Mouse (Mus musculus) hindbrain, embryonic 12.5 days (tissue): Measurements from ENCODE around the gene Inpp5d. TPM values are rescaled to one million over a fixed set of nuclear protein-coding genes. Genes with fewer than 3 reads are reported as not detected.

Experiments used
- ATAC-seq: fragments of 200-750 bp; cut with Nextera tagmentation; 2 replicates; pipeline ENCODE4 v1.8.0; 2017; ENCODE audit warnings: moderate TSS enrichment; ENCODE audit not compliant: low FRiP score
- H3K27ac ChIP-seq: fragments of 300-500 bp; sonication (generic); 2 replicates; pipeline ENCODE4 v1.5.1; 2016; ENCODE audit warnings: mild to moderate bottlenecking
- H3K27me3 ChIP-seq: fragments of 300-500 bp; sonication (generic); 2 replicates; pipeline ENCODE4 v1.6.1; 2016; ENCODE audit warnings: mild to moderate bottlenecking
- H3K36me3 ChIP-seq: fragments of 300-500 bp; sonication (generic); 2 replicates; pipeline ENCODE4 v1.6.1; 2016; ENCODE audit warnings: mild to moderate bottlenecking
- H3K4me1 ChIP-seq: fragments of 300-500 bp; sonication (generic); 2 replicates; pipeline ENCODE4 v1.6.1; 2016
- H3K4me2 ChIP-seq: fragments of 300-500 bp; sonication (generic); replicated peaks from 2 replicates; pipeline ENCODE4 v1.6.1; 2016; ENCODE audit warnings: mild to moderate bottlenecking
- H3K4me3 ChIP-seq: fragments of 300-500 bp; sonication (generic); 2 replicates; pipeline ENCODE4 v1.5.1; 2016; ENCODE audit warnings: mild to moderate bottlenecking
- H3K9ac ChIP-seq: fragments of 300-500 bp; sonication (generic); 2 replicates; pipeline ENCODE4 v1.6.1; 2016; ENCODE audit warnings: mild to moderate bottlenecking, moderate library complexity
- H3K9me3 ChIP-seq: fragments of 300-500 bp; sonication (generic); replicated peaks from 2 replicates; pipeline ENCODE4 v1.6.1; 2016; ENCODE audit warnings: mild to moderate bottlenecking
- WGBS: fragments of 180-500 bp; shearing (Covaris S2); methylation state at CpG from one replicate; pipeline ENCODE4 v1.1.7; 2016; 5-methylcytosine and 5-hydroxymethylcytosine counted together
- polyA plus RNA-seq: library from polyadenylated mRNA; unstranded; fragments of >200 nt; fragmentation: Nextera tagmentation; extraction: Ambion mirVana; gene quantifications from 2 replicates; pipeline ENCODE4 v1.2.1, GENCODE M21; 2016

Inpp5d gene
- polyA plus RNA-seq, 1 experiment from 2014 or later, result 5.5 TPM

- Histone ChIP-seq H3K9me3 (no peaks in the 10 kb centered on the region), H3K9ac (no peak overlapping the region), H3K27ac (no peak overlapping the region), H3K4me3 (no peak overlapping the region), H3K4me1 (no peaks in the 10 kb centered on the region), H3K27me3 (peaks cover 2% of the 10 kb centered on the region; the same call in 1 of the 2 replicates), H3K4me2 (no peak overlapping the region), H3K36me3 (no peaks in the 10 kb centered on the region)
- WGBS, result 83% methylated on average over 5 of the region's 5 CpGs
- no peak for ATAC-seq
Measured at GRCm38 (mm10) chr1:87603389-87603788, 16.7 kb upstream of the Inpp5d start.

GRCm38 (mm10) chr1:87605296-87605695 is 14.8 kb upstream of the Inpp5d start:
- no peaks in the 10 kb centered on the region for H3K36me3 ChIP-seq
- H3K4me2 ChIP-seq, result no peak overlapping the region
- no peak overlapping the region for H3K9ac ChIP-seq
- WGBS, result 89% methylated on average over 2 of the region's 2 CpGs
- H3K4me1 ChIP-seq, result no peaks in the 10 kb centered on the region
- no peak overlapping the region for H3K4me3 ChIP-seq
- H3K9me3 ChIP-seq, result no peaks in the 10 kb centered on the region
- peaks cover 2% of the 10 kb centered on the region; the same call in 1 of the 2 replicates for H3K27me3 ChIP-seq
- H3K27ac ChIP-seq, result no peak overlapping the region
- no peak for ATAC-seq

GRCm38 (mm10) chr1:87607385-87608091 is 12.6 kb upstream of the Inpp5d start:
- H3K36me3 ChIP-seq, result no peaks in the 10 kb centered on the region
- no peak overlapping the region for H3K9ac ChIP-seq
- H3K4me2 ChIP-seq, result no peak overlapping the region
- no peaks in the 10 kb centered on the region for H3K4me1 ChIP-seq
- no peak for ATAC-seq
- H3K9me3 ChIP-seq, result no peaks in the 10 kb centered on the region
- H3K27ac ChIP-seq, result no peak overlapping the region
- WGBS, result 84% methylated on average over 21 of the region's 21 CpGs
- peaks cover 2% of the 10 kb centered on the region; the same call in 1 of the 2 replicates for H3K27me3 ChIP-seq
- no peak overlapping the region for H3K4me3 ChIP-seq

- H3K4me2 ChIP-seq, result no peak overlapping the region
- WGBS, result 25% methylated on average over 7 of the region's 7 CpGs
- H3K9me3 ChIP-seq, result no peaks in the 10 kb centered on the region
- no peak for ATAC-seq
- no peak overlapping the region for H3K4me3 ChIP-seq
- H3K27me3 ChIP-seq, result peaks cover 2% of the 10 kb centered on the region; the same call in 1 of the 2 replicates
- H3K4me1 ChIP-seq, result no peaks in the 10 kb centered on the region
- no peak overlapping the region for H3K27ac ChIP-seq
- no peaks in the 10 kb centered on the region for H3K36me3 ChIP-seq
- H3K9ac ChIP-seq, result no peak overlapping the region
Measured at GRCm38 (mm10) chr1:87608416-87609046, 11.6 kb upstream of the Inpp5d start.

DNA sequence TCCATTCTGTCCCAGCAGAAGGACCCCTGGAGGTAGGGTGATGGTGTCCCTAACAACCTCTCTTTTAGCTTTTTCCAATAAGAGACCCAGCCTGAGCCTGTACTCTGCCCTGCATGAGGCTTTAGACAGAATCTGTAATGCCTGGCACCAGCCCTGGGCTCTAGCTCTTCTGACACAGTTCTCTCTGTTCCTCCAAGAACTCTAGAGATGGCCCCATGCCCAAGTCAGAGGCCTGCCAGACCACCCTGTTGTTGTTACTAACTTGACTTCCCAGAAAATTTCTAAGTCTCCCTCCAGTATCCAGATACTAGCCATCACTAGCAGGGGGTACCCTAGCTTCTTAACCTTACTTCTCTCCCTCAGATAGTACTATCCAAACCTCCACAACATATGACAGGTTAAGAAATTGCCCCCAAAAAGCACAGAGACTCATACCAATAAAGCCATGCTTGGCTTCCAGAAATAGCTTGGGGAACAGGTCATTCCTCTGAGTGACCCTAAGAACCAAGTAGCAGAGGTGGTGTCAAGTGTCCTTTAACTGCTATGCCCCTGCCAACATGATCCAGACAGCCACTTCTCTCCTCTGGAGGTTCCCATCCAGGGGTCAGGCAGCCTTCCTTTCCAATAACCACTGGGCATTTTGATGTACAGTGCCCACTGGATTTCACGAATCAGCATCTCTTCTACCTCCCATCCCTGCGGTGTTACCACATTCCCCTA is 5.4 kb upstream of the Inpp5d start:
- no peak overlapping the region for H3K4me2 ChIP-seq
- no peak overlapping the region for H3K9ac ChIP-seq
- H3K4me1 ChIP-seq, result no peaks in the 10 kb centered on the region
- WGBS, result 86% methylated on average over 2 of the region's 2 CpGs
- no peak overlapping the region for H3K4me3 ChIP-seq
- no peaks in the 10 kb centered on the region for H3K36me3 ChIP-seq
- ATAC-seq, result no peak
- no peak overlapping the region for H3K27ac ChIP-seq
- H3K27me3 ChIP-seq, result no peaks in the 10 kb centered on the region
- H3K9me3 ChIP-seq, result no peaks in the 10 kb centered on the region

- H3K4me3 ChIP-seq, result no peak overlapping the region
- 77% methylated on average over 6 of the region's 6 CpGs for WGBS
Measured at GRCm38 (mm10) chr1:87620693-87621092, 581 bp downstream of the Inpp5d start.

DNA sequence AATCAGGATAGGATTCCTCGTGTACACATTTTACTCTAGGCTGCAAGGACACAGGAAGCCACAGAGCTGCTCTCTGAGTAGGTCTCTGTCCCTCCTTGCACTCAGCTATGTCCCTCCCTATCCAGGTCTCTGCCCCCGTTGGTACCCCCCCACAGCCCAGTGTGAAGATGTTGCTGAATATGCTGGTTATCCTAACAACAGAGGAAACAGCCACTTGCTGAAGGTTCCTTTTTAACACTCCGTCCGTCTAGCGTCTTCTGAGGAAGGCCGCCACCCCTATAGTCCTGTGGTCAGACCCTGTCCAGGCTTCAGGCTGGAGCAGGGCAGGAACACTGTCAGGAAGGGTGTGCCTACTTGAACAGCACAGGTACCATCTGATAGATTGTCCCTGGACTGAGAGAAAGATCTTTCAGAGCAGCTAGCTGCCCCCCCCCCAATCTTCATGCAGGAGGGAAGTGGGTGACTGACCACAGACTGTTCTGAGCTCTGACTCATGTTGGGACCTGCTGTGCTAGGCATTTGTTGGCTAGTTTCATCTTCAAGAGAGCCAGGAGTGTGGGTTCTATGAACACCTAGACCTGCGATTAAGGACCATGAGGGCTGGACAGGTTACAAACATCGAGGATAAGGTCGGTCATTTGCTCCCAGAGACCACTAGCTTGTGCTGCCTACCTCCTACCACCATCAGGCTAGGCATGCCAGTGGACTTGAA is 1.2 kb downstream of the Inpp5d start:
- H3K36me3 ChIP-seq, result no peaks in the 10 kb centered on the region
- no peak for ATAC-seq
- H3K4me3 ChIP-seq, result no peak overlapping the region
- H3K27me3 ChIP-seq, result no peaks in the 10 kb centered on the region
- no peaks in the 10 kb centered on the region; the same call in 1 of the 2 replicates for H3K4me1 ChIP-seq
- H3K9ac ChIP-seq, result no peak overlapping the region
- no peaks in the 10 kb centered on the region for H3K9me3 ChIP-seq
- H3K27ac ChIP-seq, result no peak overlapping the region
- WGBS, result 82% methylated on average over 9 of the region's 9 CpGs
- H3K4me2 ChIP-seq, result no peak overlapping the region

More at GRCm38 (mm10) chr1:87620693-87621092, 581 bp downstream of the Inpp5d start:
- H3K27ac ChIP-seq, result no peak overlapping the region
- H3K27me3 ChIP-seq, result no peaks in the 10 kb centered on the region
- no peaks in the 10 kb centered on the region for H3K9me3 ChIP-seq
- no peak for ATAC-seq
- no peaks in the 10 kb centered on the region; the same call in 1 of the 2 replicates for H3K4me1 ChIP-seq
- H3K36me3 ChIP-seq, result no peaks in the 10 kb centered on the region
- no peak overlapping the region for H3K4me2 ChIP-seq
- no peak overlapping the region for H3K9ac ChIP-seq

DNA sequence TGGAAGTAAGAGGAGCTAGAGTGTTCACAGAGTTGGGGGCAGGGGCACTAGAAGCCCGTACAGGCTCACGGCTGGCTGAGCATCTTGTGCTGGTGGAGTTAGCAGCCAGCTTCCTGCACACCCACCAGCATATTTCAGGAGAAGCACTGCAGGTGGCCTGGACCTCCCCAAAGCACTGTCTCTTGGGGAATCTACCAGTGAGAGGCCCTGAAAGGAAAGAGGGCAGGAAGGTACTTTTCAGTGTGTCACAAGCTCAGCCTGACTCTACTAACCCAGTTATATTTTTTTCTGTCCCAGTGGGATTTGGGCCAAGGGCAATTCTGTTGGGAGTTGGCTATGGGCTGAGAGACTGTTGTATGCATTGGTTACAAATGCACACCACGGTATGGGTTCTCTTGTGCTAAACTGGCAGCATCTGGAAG is 1.8 kb downstream of the Inpp5d start:
- ATAC-seq, result no peak
- H3K9ac ChIP-seq, result no peak overlapping the region
- WGBS, result 69% methylated on average over 3 of the region's 3 CpGs
- H3K27me3 ChIP-seq, result no peaks in the 10 kb centered on the region
- H3K4me1 ChIP-seq, result no peaks in the 10 kb centered on the region; the same call in 1 of the 2 replicates
- H3K4me3 ChIP-seq, result no peak overlapping the region
- no peaks in the 10 kb centered on the region for H3K36me3 ChIP-seq
- H3K4me2 ChIP-seq, result no peak overlapping the region
- no peak overlapping the region for H3K27ac ChIP-seq
- no peaks in the 10 kb centered on the region for H3K9me3 ChIP-seq

DNA sequence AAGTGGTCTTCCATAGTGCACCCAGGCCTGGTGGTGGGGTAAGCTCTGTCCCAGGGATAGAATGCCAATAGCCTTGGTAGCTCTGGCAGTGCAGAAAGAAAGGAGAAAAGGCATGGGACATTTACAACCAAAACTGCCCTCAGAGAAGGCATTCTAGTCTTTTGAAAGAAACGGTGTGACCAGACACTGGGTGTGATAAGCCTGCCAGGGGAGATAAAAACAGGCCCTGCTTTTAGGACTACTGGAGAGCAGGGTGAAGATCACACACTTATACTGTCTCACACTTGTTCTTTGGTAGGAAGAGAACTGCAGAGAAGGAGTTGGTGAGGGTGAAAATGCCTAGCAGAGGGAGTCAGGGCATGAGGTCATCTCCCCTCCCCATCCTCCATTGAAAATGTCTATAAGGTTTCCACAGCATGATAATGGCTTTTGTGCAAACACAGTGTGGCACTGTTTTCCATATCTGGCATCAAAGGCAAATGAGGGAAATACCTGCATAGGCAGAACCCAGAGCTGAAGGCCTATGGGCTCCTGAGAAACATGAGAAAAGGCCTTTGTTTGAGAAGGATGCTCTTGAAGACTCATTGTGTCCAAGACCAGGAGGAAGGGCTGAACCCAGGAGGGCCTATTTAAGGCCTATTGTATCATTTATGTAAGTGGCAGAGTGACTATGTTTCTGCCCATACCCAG is 4.0 kb downstream of the Inpp5d start:
- Histone ChIP-seq H3K9ac (no peak overlapping the region), H3K27me3 (no peaks in the 10 kb centered on the region), H3K4me2 (no peak overlapping the region), H3K27ac (no peak overlapping the region), H3K4me1 (no peaks in the 10 kb centered on the region; the same call in 1 of the 2 replicates), H3K9me3 (no peaks in the 10 kb centered on the region), H3K4me3 (no peak overlapping the region), H3K36me3 (no peaks in the 10 kb centered on the region)
- ATAC-seq, result no peak
- WGBS, result 70% methylated on average over 1 of the region's 1 CpGs

GRCm38 (mm10) chr1:87624826-87625225 is 4.7 kb downstream of the Inpp5d start:
- Histone ChIP-seq H3K27ac (no peak overlapping the region), H3K9me3 (no peaks in the 10 kb centered on the region)
- WGBS, result 89% methylated on average over 2 of the region's 2 CpGs

GRCm38 (mm10) chr1:87625254-87626025 is 5.3 kb downstream of the Inpp5d start:
- H3K4me3 ChIP-seq, result no peak overlapping the region
- no peaks in the 10 kb centered on the region for H3K27me3 ChIP-seq
- H3K9me3 ChIP-seq, result no peaks in the 10 kb centered on the region
- 84% methylated on average over 6 of the region's 6 CpGs for WGBS
- no peak overlapping the region for H3K9ac ChIP-seq
- H3K4me1 ChIP-seq, result no peaks in the 10 kb centered on the region; the same call in 1 of the 2 replicates
- H3K4me2 ChIP-seq, result no peak overlapping the region
- no peak overlapping the region for H3K27ac ChIP-seq
- H3K36me3 ChIP-seq, result no peaks in the 10 kb centered on the region
- ATAC-seq, result no peak

More at GRCm38 (mm10) chr1:87624826-87625225, 4.7 kb downstream of the Inpp5d start:
- Histone ChIP-seq H3K36me3 (no peaks in the 10 kb centered on the region), H3K27me3 (no peaks in the 10 kb centered on the region), H3K4me3 (no peak overlapping the region), H3K4me1 (no peaks in the 10 kb centered on the region; the same call in 1 of the 2 replicates), H3K4me2 (no peak overlapping the region), H3K9ac (no peak overlapping the region)
- no peak for ATAC-seq
